Mouse (Mus musculus) lung, embryonic 14.5 days (tissue): ENCODE data around the gene Lypd6b. TPM values are rescaled to one million over a fixed set of nuclear protein-coding genes. Genes with fewer than 3 reads are reported as not detected.

Experiments
- ATAC-seq: fragments of 200-750 bp; cut with Nextera tagmentation; 2 replicates; pipeline ENCODE4 v1.8.0; 2017; ENCODE audit warnings: mild to moderate bottlenecking, moderate TSS enrichment, moderate library complexity; ENCODE audit not compliant: insufficient read depth
- DNase-seq: peaks from one replicate; pipeline ENCODE4 v3.0.0-alpha.2; 2015
- H3K27ac ChIP-seq: fragments of 300-500 bp; sonication (generic); 2 replicates; pipeline ENCODE4 v1.5.1; 2014; ENCODE audit warnings: low read depth, mild to moderate bottlenecking, moderate library complexity
- H3K27me3 ChIP-seq: fragments of 300-500 bp; sonication (generic); 2 replicates; pipeline ENCODE4 v1.6.1; 2014; ENCODE audit warnings: low read length, control low read depth; ENCODE audit not compliant: insufficient read depth
- H3K36me3 ChIP-seq: fragments of 300-500 bp; sonication (generic); 2 replicates; pipeline ENCODE4 v1.6.1; 2014; ENCODE audit warnings: control low read depth; ENCODE audit not compliant: insufficient read depth
- H3K4me1 ChIP-seq: fragments of 300-500 bp; sonication (generic); 2 replicates; pipeline ENCODE4 v1.6.1; 2014; ENCODE audit warnings: antibody characterized with exemption, control low read depth; ENCODE audit not compliant: insufficient read depth
- H3K4me2 ChIP-seq: fragments of 300-500 bp; sonication (generic); 2 replicates; pipeline ENCODE4 v1.6.1; 2014; ENCODE audit warnings: mild to moderate bottlenecking
- H3K4me3 ChIP-seq: fragments of 300-500 bp; sonication (generic); 2 replicates; pipeline ENCODE4 v1.5.1; 2014; ENCODE audit warnings: low read depth, low read length
- H3K9ac ChIP-seq: fragments of 300-500 bp; sonication (generic); 2 replicates; pipeline ENCODE4 v1.6.1; 2014
- H3K9me3 ChIP-seq: fragments of 300-500 bp; sonication (generic); 2 replicates; pipeline ENCODE4 v1.6.1; 2016; ENCODE audit warnings: low read depth, low read length, control low read depth
- CTCF ChIP-seq: IDR thresholded peaks from 2 replicates; pipeline ENCODE4 v1.5.1; 2016; ENCODE audit warnings: antibody characterized with exemption, low read depth
- WGBS: fragments of 180-500 bp; shearing (Covaris S2); extraction: QIAGEN DNeasy Blood & Tissue Kit; methylation state at CpG from one replicate; pipeline ENCODE4 v1.1.7; 2014; 5-methylcytosine and 5-hydroxymethylcytosine counted together
- polyA plus RNA-seq: library from polyadenylated mRNA; unstranded; fragments of >200 nt; fragmentation: Nextera tagmentation; extraction: Ambion mirVana; gene quantifications from 2 replicates; pipeline ENCODE4 v1.2.1, GENCODE M21; 2014

Gene Lypd6b
- polyA plus RNA-seq, 1 experiment from 2014 or later, result 1.2 TPM

GRCm38 (mm10) chr2:49751544-49752210 lies 35.8 kb upstream of the Lypd6b start:
- 78% methylated on average over 10 of the region's 10 CpGs for WGBS
- Histone ChIP-seq H3K9ac (no peak overlapping the region), H3K4me1 (no peaks in the 10 kb centered on the region), H3K4me3 (no peak overlapping the region), H3K27ac (no peak overlapping the region), H3K27me3 (no peaks in the 10 kb centered on the region), H3K9me3 (no peaks in the 10 kb centered on the region), H3K4me2 (no peak overlapping the region), H3K36me3 (no peaks in the 10 kb centered on the region)
- no peak for ATAC-seq
- no peak for TF ChIP-seq CTCF
- no peak for DNase-seq

- Histone ChIP-seq H3K36me3 (no peaks in the 10 kb centered on the region), H3K9me3 (no peaks in the 10 kb centered on the region), H3K4me3 (no peak overlapping the region), H3K4me1 (no peaks in the 10 kb centered on the region), H3K27me3 (no peaks in the 10 kb centered on the region), H3K9ac (no peak overlapping the region), H3K27ac (no peak overlapping the region), H3K4me2 (no peak overlapping the region)
- no peak for TF ChIP-seq CTCF
- ATAC-seq (no peak), DNase-seq (no peak)
- 76% methylated on average over 8 of the region's 8 CpGs for WGBS
Measured at GRCm38 (mm10) chr2:49752211-49752607, 35.3 kb upstream of the Lypd6b start.

GRCm38 (mm10) chr2:49753062-49753461 lies 34.4 kb upstream of the Lypd6b start:
- Histone ChIP-seq H3K27me3 (no peaks in the 10 kb centered on the region), H3K27ac (no peak overlapping the region), H3K4me1 (no peaks in the 10 kb centered on the region), H3K9me3 (no peaks in the 10 kb centered on the region), H3K4me3 (no peak overlapping the region), H3K36me3 (no peaks in the 10 kb centered on the region), H3K4me2 (no peak overlapping the region), H3K9ac (no peak overlapping the region)
- ATAC-seq (no peak), DNase-seq (no peak)
- TF ChIP-seq CTCF, result no peak
- 80% methylated on average over 3 of the region's 3 CpGs for WGBS

GRCm38 (mm10) chr2:49755054-49755453 lies 32.4 kb upstream of the Lypd6b start:
- Histone ChIP-seq H3K36me3 (no peaks in the 10 kb centered on the region), H3K9ac (no peak overlapping the region), H3K27ac (no peak overlapping the region), H3K4me1 (no peaks in the 10 kb centered on the region), H3K4me3 (no peak overlapping the region), H3K9me3 (no peaks in the 10 kb centered on the region), H3K4me2 (no peak overlapping the region), H3K27me3 (no peaks in the 10 kb centered on the region)
- DNase-seq (no peak), ATAC-seq (no peak)
- 46% methylated on average over 2 of the region's 2 CpGs for WGBS
- TF ChIP-seq CTCF, result no peak

- ATAC-seq, result peak; percentile 56; the same call in 1 of the 2 replicates
- peak; percentile 50 for DNase-seq
- no peaks in the 10 kb centered on the region for H3K36me3 ChIP-seq
Measured at GRCm38 (mm10) chr2:49757616-49758015, 29.9 kb upstream of the Lypd6b start.

GRCm38 (mm10) chr2:49764331-49764946 lies 23.0 kb upstream of the Lypd6b start:
- Histone ChIP-seq H3K4me2 (no peak overlapping the region), H3K27ac (no peak overlapping the region), H3K27me3 (peaks cover 14% of the 10 kb centered on the region; the same call in 1 of the 2 replicates), H3K9ac (no peak overlapping the region), H3K36me3 (no peaks in the 10 kb centered on the region), H3K4me1 (no peaks in the 10 kb centered on the region), H3K4me3 (no peak overlapping the region), H3K9me3 (no peaks in the 10 kb centered on the region)
- ATAC-seq (peak; percentile 88), DNase-seq (peak; percentile 96)
- 36% methylated on average over 7 of the region's 7 CpGs for WGBS
- peak; percentile 84 for TF ChIP-seq CTCF

More at GRCm38 (mm10) chr2:49757616-49758015, 29.9 kb upstream of the Lypd6b start:
- Histone ChIP-seq H3K9me3 (no peaks in the 10 kb centered on the region), H3K9ac (no peak overlapping the region), H3K27me3 (no peaks in the 10 kb centered on the region), H3K4me2 (no peak overlapping the region), H3K27ac (no peak overlapping the region), H3K4me1 (no peaks in the 10 kb centered on the region), H3K4me3 (no peak overlapping the region)
- no peak for TF ChIP-seq CTCF
- WGBS, result 66% methylated on average over 7 of the region's 7 CpGs

GRCm38 (mm10) chr2:49768916-49769315 lies 18.6 kb upstream of the Lypd6b start:
- ATAC-seq (no peak), DNase-seq (no peak)
- TF ChIP-seq CTCF, result no peak
- no peaks in the 10 kb centered on the region for H3K9me3 ChIP-seq
- H3K27me3 ChIP-seq, result peaks cover 14% of the 10 kb centered on the region; the same call in 1 of the 2 replicates
- H3K27ac ChIP-seq, result no peak overlapping the region
- H3K4me2 ChIP-seq, result no peak overlapping the region
- no peak overlapping the region for H3K4me3 ChIP-seq
- 69% methylated on average over 2 of the region's 2 CpGs for WGBS
- H3K9ac ChIP-seq, result no peak overlapping the region
- H3K4me1 ChIP-seq, result no peaks in the 10 kb centered on the region; the same call in 1 of the 2 replicates
- H3K36me3 ChIP-seq, result no peaks in the 10 kb centered on the region
